Mouse (Mus musculus): Measurements from ENCODE around the gene Mylk. TPM values are rescaled to one million over a fixed set of nuclear protein-coding genes. Genes with fewer than 3 reads are reported as not detected.

Mylk gene
- polyA plus RNA-seq (2012; ENCODE audit: low replicate concordance): 0.94 and 2.9 TPM in 2 replicates

GRCm38 (mm10) chr16:34745065-34745585 lies at the start of gene Mylk:
Mylk (plus strand) TSS chr16:34745210.

GRCm38 (mm10) chr16:35022242-35023137 lies 277.5 kb downstream of the Mylk start, which contains the start of gene Hacd2:
Hacd2 (plus strand) TSS chr16:35022428.

Other genes starting within 250 kb of the Mylk start
- 0.86 and 1.1 TPM in 2 replicates for gene Kalrn, start 171.7 kb upstream of the Mylk start, polyA plus RNA-seq (2012; ENCODE audit: low replicate concordance)
- gene Ropn1, start 95.3 kb upstream of the Mylk start, polyA plus RNA-seq (2012; ENCODE audit: low replicate concordance): not detected in 2 replicates
- gene Ccdc14, start 54.6 kb upstream of the Mylk start, polyA plus RNA-seq (2012; ENCODE audit: low replicate concordance): 0.17 and 0.27 TPM in 2 replicates

Data from hematopoietic multipotent progenitor cell, adult 10-12 weeks (in vitro differentiated cells).